Mouse (Mus musculus) midbrain, postnatal 0 days (tissue): ENCODE data around the gene Rbm8a. TPM values are rescaled to one million over a fixed set of nuclear protein-coding genes. Genes with fewer than 3 reads are reported as not detected.

Experiments used
- ATAC-seq: fragments of 200-750 bp; cut with Nextera tagmentation; 2 replicates; pipeline ENCODE4 v1.8.0; 2017; ENCODE audit warnings: moderate number of reproducible peaks, mild to moderate bottlenecking, moderate TSS enrichment, moderate library complexity; ENCODE audit not compliant: low FRiP score
- DNase-seq: peaks from one replicate; pipeline ENCODE4 v3.0.0-alpha.2; 2015; ENCODE audit warnings: low spot score
- H3K27ac ChIP-seq: fragments of 300-500 bp; sonication (generic); 2 replicates; pipeline ENCODE4 v1.5.1; 2014; ENCODE audit warnings: low read depth, mild to moderate bottlenecking, low read length, mixed read lengths
- H3K27me3 ChIP-seq: fragments of 300-500 bp; sonication (generic); 2 replicates; pipeline ENCODE4 v1.6.1; 2014; ENCODE audit warnings: low read length, control low read depth, mixed read lengths; ENCODE audit not compliant: insufficient read depth
- H3K36me3 ChIP-seq: fragments of 300-500 bp; sonication (generic); 2 replicates; pipeline ENCODE4 v1.6.1; 2014; ENCODE audit warnings: low read length, control low read depth, mixed read lengths; ENCODE audit not compliant: insufficient read depth
- H3K4me1 ChIP-seq: fragments of 300-500 bp; sonication (generic); 2 replicates; pipeline ENCODE4 v1.6.1; 2014; ENCODE audit warnings: mild to moderate bottlenecking, control low read depth, antibody characterized with exemption, low read length, mixed read lengths; ENCODE audit not compliant: insufficient read depth
- H3K4me2 ChIP-seq: fragments of 300-500 bp; sonication (generic); 2 replicates; pipeline ENCODE4 v1.6.1; 2014; ENCODE audit warnings: low read depth, mild to moderate bottlenecking, low read length, mixed read lengths; ENCODE audit not compliant: poor library complexity, severe bottlenecking
- H3K4me3 ChIP-seq: fragments of 300-500 bp; sonication (generic); 2 replicates; pipeline ENCODE4 v1.5.1; 2014; ENCODE audit warnings: low read depth, mild to moderate bottlenecking, low read length, moderate library complexity
- H3K9ac ChIP-seq: fragments of 300-500 bp; sonication (generic); replicated peaks from 2 replicates; pipeline ENCODE4 v1.6.1; 2014; ENCODE audit warnings: mild to moderate bottlenecking, low read length, moderate library complexity, mixed read lengths; ENCODE audit not compliant: poor library complexity, severe bottlenecking
- H3K9me3 ChIP-seq: fragments of 300-500 bp; sonication (generic); 2 replicates; pipeline ENCODE4 v1.6.1; 2016; ENCODE audit warnings: low read length, control low read depth
- CTCF ChIP-seq: IDR thresholded peaks from 2 replicates; pipeline ENCODE4 v1.5.1; 2016; ENCODE audit warnings: antibody characterized with exemption, mild to moderate bottlenecking
- WGBS: fragments of 180-500 bp; shearing (Covaris S2); extraction: QIAGEN DNeasy Blood & Tissue Kit; methylation state at CpG from one replicate; pipeline ENCODE4 v1.1.7; 2014; 5-methylcytosine and 5-hydroxymethylcytosine counted together
- polyA plus RNA-seq: library from polyadenylated mRNA; unstranded; fragments of >200 nt; fragmentation: Nextera tagmentation; extraction: Ambion mirVana; gene quantifications from 2 replicates; pipeline ENCODE4 v1.2.1, GENCODE M21; 2015
- total RNA-seq: library from RNA; depleted of rRNA; stranded (reverse); fragments of >200 nt; gene quantifications from 2 replicates; pipeline ENCODE4 v1.2.3, GENCODE M21; 2014

Rbm8a gene
- total and polyA plus RNA-seq, 2 experiments from 2014 or later: 25.0 to 118 TPM

GRCm38 (mm10) chr3:96617941-96618340 lies 11.8 kb upstream of the Rbm8a start:
- TF ChIP-seq CTCF: no peak
- Histone ChIP-seq H3K9me3 (no peaks in the 10 kb centered on the region), H3K9ac (no peak overlapping the region), H3K27me3 (no peaks in the 10 kb centered on the region), H3K4me3 (no peak overlapping the region), H3K27ac (no peak overlapping the region), H3K36me3 (peaks cover 18% of the 10 kb centered on the region), H3K4me2 (no peak overlapping the region), H3K4me1 (no peaks in the 10 kb centered on the region)
- no peak for ATAC-seq
- DNase-seq: no peak
- WGBS: 97% methylated on average over 3 of the region's 3 CpGs

GRCm38 (mm10) chr3:96623201-96623600 lies 6.5 kb upstream of the Rbm8a start:
- Histone ChIP-seq H3K4me3 (no peak overlapping the region), H3K4me2 (no peak overlapping the region), H3K27ac (no peak overlapping the region), H3K36me3 (peaks cover 31% of the 10 kb centered on the region), H3K4me1 (no peaks in the 10 kb centered on the region), H3K9ac (no peak overlapping the region), H3K9me3 (no peaks in the 10 kb centered on the region), H3K27me3 (no peaks in the 10 kb centered on the region)
- no peak for TF ChIP-seq CTCF
- WGBS: 90% methylated on average over 4 of the region's 4 CpGs
- no peak for ATAC-seq
- DNase-seq: no peak

GRCm38 (mm10) chr3:96632058-96632457 lies 2.3 kb downstream of the Rbm8a start:
- Histone ChIP-seq H3K27me3 (no peaks in the 10 kb centered on the region), H3K4me3 (no peak overlapping the region), H3K36me3 (no peaks in the 10 kb centered on the region; the same call in 1 of the 2 replicates), H3K9me3 (no peaks in the 10 kb centered on the region), H3K4me1 (peaks cover 9% of the 10 kb centered on the region), H3K9ac (no peak overlapping the region), H3K4me2 (no peak overlapping the region), H3K27ac (no peak overlapping the region)
- ATAC-seq (no peak), DNase-seq (no peak)
- no peak for TF ChIP-seq CTCF

GRCm38 (mm10) chr3:96634015-96634414 lies 4.3 kb downstream of the Rbm8a start:
- no peaks in the 10 kb centered on the region for H3K9me3 ChIP-seq
- H3K36me3 ChIP-seq: peaks cover 10% of the 10 kb centered on the region
- TF ChIP-seq CTCF: no peak
- ATAC-seq (no peak), DNase-seq (no peak)
- 89% methylated on average over 1 of the region's 1 CpGs for WGBS
- H3K4me2 ChIP-seq: no peak overlapping the region
- H3K27me3 ChIP-seq: no peaks in the 10 kb centered on the region
- H3K27ac ChIP-seq: no peak overlapping the region
- no peak overlapping the region for H3K9ac ChIP-seq
- no peak overlapping the region for H3K4me3 ChIP-seq
- H3K4me1 ChIP-seq: peaks cover 9% of the 10 kb centered on the region

GRCm38 (mm10) chr3:96634928-96635879 lies 5.5 kb downstream of the Rbm8a start, which contains the start of the genes Pex11b and Gm42957:
Pex11b (plus strand) TSS chr3:96635376.
Gm42957 (plus strand) TSS chr3:96635474.
- Histone ChIP-seq H3K27ac (peak within 1 kb of the TSS; percentile 77), H3K36me3 (peaks cover 10% of the 10 kb centered on the region), H3K4me1 (peaks cover 9% of the 10 kb centered on the region; the same call in 1 of the 2 replicates), H3K27me3 (no peaks in the 10 kb centered on the region), H3K9me3 (no peaks in the 10 kb centered on the region), H3K4me2 (peak within 1 kb of the TSS; percentile 95), H3K9ac (peak within 1 kb of the TSS; percentile 92), H3K4me3 (peak within 1 kb of the TSS; percentile 66)
- WGBS: 2% methylated on average over 56 of the region's 60 CpGs
- peak; percentile 84 for DNase-seq
- peak; percentile 86 for ATAC-seq
- peak; percentile 66 for TF ChIP-seq CTCF

GRCm38 (mm10) chr3:96635906-96636305 lies 6.2 kb downstream of the Rbm8a start:
- Histone ChIP-seq H3K27ac (peak overlapping the region; percentile 77), H3K4me1 (peaks cover 8% of the 10 kb centered on the region; the same call in 1 of the 2 replicates), H3K27me3 (no peaks in the 10 kb centered on the region), H3K4me2 (peak overlapping the region; percentile 95), H3K36me3 (peaks cover 10% of the 10 kb centered on the region), H3K4me3 (peak overlapping the region; percentile 66), H3K9me3 (no peaks in the 10 kb centered on the region), H3K9ac (peak overlapping the region; percentile 92)
- no peak for TF ChIP-seq CTCF
- WGBS: 10% methylated on average over 15 of the region's 15 CpGs
- no peak for ATAC-seq
- DNase-seq: no peak
